ENCODE assay signal across 12 mouse cellular contexts in the genomic region with DNA sequence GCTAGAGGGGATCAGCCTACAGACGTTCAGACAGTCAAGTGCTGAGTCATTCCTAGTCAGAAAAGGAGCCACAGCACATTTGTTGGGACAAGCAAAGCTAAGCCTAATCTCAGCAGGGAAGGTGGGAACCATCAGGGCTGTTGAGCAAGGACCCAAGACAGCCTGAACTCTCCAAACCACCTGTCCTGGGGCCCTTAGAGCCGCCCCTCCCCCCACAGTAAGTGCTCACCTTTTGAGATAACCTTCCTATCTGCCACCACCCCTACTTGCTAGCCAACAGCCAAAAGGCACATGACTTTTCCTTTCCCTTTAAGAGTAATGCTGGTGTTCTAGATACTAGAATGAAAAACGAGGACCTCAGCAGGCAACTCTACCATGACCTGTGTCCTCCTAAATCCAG. TPM values are rescaled to one million over a fixed set of nuclear protein-coding genes. Genes with fewer than 3 reads are reported as not detected.
DNase-seq lines count a peak whose midpoint lies in the region; ATAC-seq and TF ChIP-seq lines count a peak whose summit lies in the region.
"Had no signal": no experiment of that assay in that cellular context is flagged by ENCODE, and none has a peak within 500 bp of the region (broad histone marks: within the 10 kb centered on the region; RNA-seq: fewer than 3 reads in every experiment).

No protein-coding gene starts in this region.

- no peak for TF ChIP-seq EP300 in CH12.LX (IDR thresholded peaks at IDR 0.05; ENCODE audit: low read length)

- H3K9me3 ChIP-seq in forebrain, embryonic 10.5 days: no peaks in the 10 kb centered on the region
- no peaks in the 10 kb centered on the region for H3K9me3 ChIP-seq in forebrain, embryonic 11.5 days (ENCODE audit: control insufficient read depth, low read length)
- H3K9me3 ChIP-seq in intestine, embryonic 15.5 days: no peaks in the 10 kb centered on the region
- H3K9me3 ChIP-seq in intestine, postnatal 0 days (ENCODE audit: control insufficient read depth): no peaks in the 10 kb centered on the region
- H3K9me3 ChIP-seq in CH12.LX (replicated peaks; ENCODE audit: low read length): no peaks in the 10 kb centered on the region
- no peaks in the 10 kb centered on the region for H3K9me3 ChIP-seq in limb, embryonic 12.5 days
- H3K9me3 ChIP-seq: megakaryocyte, embryonic 14.5 days had no signal

- dilution Hi-C loops in CH12.LX (cut with MboI; ENCODE audit: extremely low pct_ligation_motif_present, extremely low pct_unique_long_range_greater_than_20kb, low sequenced_read_pairs): no loop called here

- no peak for TF ChIP-seq CTCF in intestine, postnatal 0 days (IDR thresholded peaks at IDR 0.05; ENCODE audit: low read depth)
- TF ChIP-seq CTCF in CH12.LX (conservative IDR thresholded peaks at IDR 0.05 in 1 of 2, IDR thresholded peaks at IDR 0.05 in 1 of 2; ENCODE audit: low read depth in 2 of 2, low read length in 2 of 2): no peak

- H3K27me3 ChIP-seq in forebrain, embryonic 10.5 days (ENCODE audit: poor library complexity, severe bottlenecking): no peaks in the 10 kb centered on the region
- H3K27me3 ChIP-seq in forebrain, embryonic 11.5 days (ENCODE audit: control insufficient read depth, insufficient read depth, low read length): no peaks in the 10 kb centered on the region
- H3K27me3 ChIP-seq in intestine, embryonic 15.5 days (replicated peaks): no peaks in the 10 kb centered on the region
- H3K27me3 ChIP-seq in intestine, postnatal 0 days (replicated peaks; ENCODE audit: control insufficient read depth, insufficient read depth, low read length): no peaks in the 10 kb centered on the region
- H3K27me3 ChIP-seq in CH12.LX (replicated peaks): no peaks in the 10 kb centered on the region
- no peaks in the 10 kb centered on the region for H3K27me3 ChIP-seq in limb, embryonic 12.5 days
- H3K27me3 ChIP-seq: megakaryocyte, embryonic 14.5 days had no signal

- H3K9ac ChIP-seq in forebrain, embryonic 11.5 days (ENCODE audit: low read length): no peak overlapping the region
- H3K9ac ChIP-seq in intestine, embryonic 15.5 days: no peak overlapping the region
- no peak overlapping the region for H3K9ac ChIP-seq in intestine, postnatal 0 days (ENCODE audit: low read depth, low read length)
- no peak overlapping the region for H3K9ac ChIP-seq in CH12.LX (ENCODE audit: insufficient read depth, low read depth)
- H3K9ac ChIP-seq in limb, embryonic 12.5 days (replicated peaks): no peak overlapping the region

- no peak for DNase-seq in forebrain, embryonic 10.5 days (ENCODE audit: extremely low spot score, low spot score)
- DNase-seq in forebrain, embryonic 11.5 days (ENCODE audit: low spot score): no peak
- no peak for DNase-seq in CH12.LX (ENCODE audit: extremely low read depth)
- DNase-seq in adrenal gland, postnatal 36 days: no peak
- no peak for DNase-seq in left cerebral cortex, postnatal 36 days (ENCODE audit: low spot score in 2 of 2)
- DNase-seq: cerebellum, adult 11 months; gastrocnemius, postnatal 10 days; kidney, postnatal 4 days had no signal

- ATAC-seq in forebrain, embryonic 11.5 days (replicated peaks; ENCODE audit: low FRiP score): no peak
- ATAC-seq in intestine, embryonic 15.5 days: no peak
- ATAC-seq in intestine, postnatal 0 days: no peak
- no peak for ATAC-seq in limb, embryonic 12.5 days (ENCODE audit: insufficient number of reproducible peaks, insufficient read depth, low FRiP score, low TSS enrichment, low read depth)

- peaks cover 10% of the 10 kb centered on the region for H3K79me2 ChIP-seq in CH12.LX (replicated peaks; ENCODE audit: control insufficient read depth, extremely low read depth, insufficient read depth, poor library complexity, severe bottlenecking)

- H3K4me2 ChIP-seq in forebrain, embryonic 11.5 days (ENCODE audit: low read depth, low read length, severe bottlenecking): no peak overlapping the region
- peak overlapping the region; percentile 89; the same call in 1 of the 2 replicates for H3K4me2 ChIP-seq in intestine, embryonic 15.5 days (replicated peaks)
- H3K4me2 ChIP-seq in intestine, postnatal 0 days (replicated peaks; ENCODE audit: low read depth): no peak overlapping the region
- peak overlapping the region; percentile 81; the same call in 1 of the 2 replicates for H3K4me2 ChIP-seq in CH12.LX (ENCODE audit: insufficient read depth, low read depth, poor library complexity, severe bottlenecking)
- H3K4me2 ChIP-seq in limb, embryonic 12.5 days: peak overlapping the region; percentile 92; the same call in 1 of the 2 replicates

- TF ChIP-seq RAD21 in CH12.LX (IDR thresholded peaks at IDR 0.05; ENCODE audit: low read depth, low read length): no peak

- H3K27ac ChIP-seq in forebrain, embryonic 10.5 days: no peak overlapping the region
- H3K27ac ChIP-seq in forebrain, embryonic 11.5 days (ENCODE audit: low read depth, low read length): no peak overlapping the region
- no peak overlapping the region for H3K27ac ChIP-seq in intestine, embryonic 15.5 days
- no peak overlapping the region for H3K27ac ChIP-seq in intestine, postnatal 0 days (ENCODE audit: low read depth, low read length)
- no peak overlapping the region for H3K27ac ChIP-seq in CH12.LX (ENCODE audit: insufficient read depth, low read depth)
- H3K27ac ChIP-seq in limb, embryonic 12.5 days: no peak overlapping the region

- TF ChIP-seq POLR2A in CH12.LX (IDR thresholded peaks at IDR 0.05; ENCODE audit: low read depth, low read length): no peak

- intact Hi-C loops in left cerebral cortex, postnatal 36 days (cut with DNase I): loop anchor here (10.0 kb wide), 1 partner anchor 221 kb away; no protein-coding TSS in a partner anchor

- peaks cover 66% of the 10 kb centered on the region for H3K36me3 ChIP-seq in forebrain, embryonic 10.5 days (replicated peaks)
- H3K36me3 ChIP-seq in forebrain, embryonic 11.5 days (ENCODE audit: control insufficient read depth, insufficient read depth, low read length): peaks cover 9% of the 10 kb centered on the region; the same call in 1 of the 2 replicates
- peaks cover 31% of the 10 kb centered on the region for H3K36me3 ChIP-seq in intestine, embryonic 15.5 days
- peaks cover 54% of the 10 kb centered on the region for H3K36me3 ChIP-seq in intestine, postnatal 0 days (ENCODE audit: control insufficient read depth, insufficient read depth)
- H3K36me3 ChIP-seq in CH12.LX (replicated peaks in 1 of 2; ENCODE audit: control insufficient read depth in 1 of 2, insufficient read depth in 1 of 2, low read length in 1 of 2): peaks cover 57 to 72% of the 10 kb centered on the region in 2 experiments
- H3K36me3 ChIP-seq in limb, embryonic 12.5 days: peaks cover 60% of the 10 kb centered on the region

- 88% methylated on average over 3 of the region's 3 CpGs for WGBS in forebrain, embryonic 10.5 days
- WGBS in forebrain, embryonic 11.5 days: 82% methylated on average over 3 of the region's 3 CpGs
- WGBS in intestine, embryonic 15.5 days: 81% methylated on average over 3 of the region's 3 CpGs
- 70% methylated on average over 3 of the region's 3 CpGs for WGBS in intestine, postnatal 0 days
- WGBS in limb, embryonic 12.5 days: 81% methylated on average over 3 of the region's 3 CpGs

- in situ Hi-C loops in CH12.LX (cut with MboI; ENCODE audit: low pct_ligation_motif_present, low pct_unique_long_range_greater_than_20kb, low sequenced_read_pairs): loop anchor here (10.0 kb wide), 1 partner anchor 191 kb away; no protein-coding TSS in a partner anchor

- peak overlapping the region; percentile 88 for H3K4me3 ChIP-seq in forebrain, embryonic 10.5 days
- no peak overlapping the region for H3K4me3 ChIP-seq in forebrain, embryonic 11.5 days (ENCODE audit: low read depth, low read length)
- no peak overlapping the region for H3K4me3 ChIP-seq in intestine, embryonic 15.5 days (replicated peaks)
- H3K4me3 ChIP-seq in intestine, postnatal 0 days (ENCODE audit: low read depth, low read length): no peak overlapping the region
- H3K4me3 ChIP-seq in CH12.LX (replicated peaks in 1 of 3; ENCODE audit: low read depth in 2 of 3, low read length in 2 of 3, poor library complexity in 1 of 3): peak overlapping the region in 2 of 3 experiments; percentile 67 to 92
- H3K4me3 ChIP-seq in limb, embryonic 12.5 days (replicated peaks): no peak overlapping the region; the same call in 1 of the 2 replicates

- peaks cover 22% of the 10 kb centered on the region for H3K4me1 ChIP-seq in forebrain, embryonic 10.5 days
- H3K4me1 ChIP-seq in forebrain, embryonic 11.5 days (replicated peaks; ENCODE audit: control insufficient read depth, insufficient read depth, low read length): peaks cover 7% of the 10 kb centered on the region; the same call in 1 of the 2 replicates
- H3K4me1 ChIP-seq in intestine, embryonic 15.5 days (replicated peaks): peaks cover 13% of the 10 kb centered on the region
- H3K4me1 ChIP-seq in intestine, postnatal 0 days (replicated peaks; ENCODE audit: control insufficient read depth, insufficient read depth, low read length): peaks cover 4% of the 10 kb centered on the region
- H3K4me1 ChIP-seq in CH12.LX (ENCODE audit: control insufficient read depth in 1 of 2, insufficient read depth in 2 of 2): peaks cover 6 to 11% of the 10 kb centered on the region in 2 experiments; a peak in 3 of 4 replicates
- H3K4me1 ChIP-seq in limb, embryonic 12.5 days (replicated peaks): peaks cover 14% of the 10 kb centered on the region

RNA-seq across cellular contexts. Expression of a gene that starts 1.4 kb away (rescaled TPM):
- 34.7 and 35.8 TPM in 2 replicates for polyA plus RNA-seq in forebrain, embryonic 10.5 days (2016; fragmentation: Nextera tagmentation; extraction: Ambion mirVana)
- 23.7 and 28.4 TPM in 2 replicates for polyA plus RNA-seq in forebrain, embryonic 11.5 days (2014; fragmentation: Nextera tagmentation; extraction: Ambion mirVana)
- polyA plus RNA-seq in intestine, embryonic 15.5 days (2015; fragmentation: Nextera tagmentation; extraction: Ambion mirVana): 17.5 and 17.7 TPM in 2 replicates
- 4.2 TPM in 2 replicates for polyA plus RNA-seq in intestine, postnatal 0 days (2015; fragmentation: Nextera tagmentation; extraction: Ambion mirVana)
- total RNA-seq in CH12.LX (2012; rRNA removed) (43.0 and 55.5 TPM in 2 replicates), CH12.LX (2014; rRNA removed) (48.6 and 49.9 TPM in 2 replicates)
- polyA plus RNA-seq in CH12.LX (2012; ENCODE audit: insufficient read length, low read depth): 41.2 and 42.9 TPM in 2 replicates
- polyA plus RNA-seq in limb, embryonic 12.5 days (2016; fragmentation: Nextera tagmentation; extraction: Ambion mirVana): 27.1 and 28.6 TPM in 2 replicates
- 10 to 100 TPM; 17.9 to 22.8 TPM for total RNA-seq in adrenal gland, postnatal 36 days (2021)
- total RNA-seq in left cerebral cortex, postnatal 36 days (2021): 10 to 100 TPM; 18.9 TPM

RNA-seq across cellular contexts. Expression of a gene that starts 14.0 kb away (rescaled TPM):
- polyA plus RNA-seq in forebrain, embryonic 10.5 days (2016; fragmentation: Nextera tagmentation; extraction: Ambion mirVana): 14.9 and 20.8 TPM in 2 replicates
- 14.0 and 16.3 TPM in 2 replicates for polyA plus RNA-seq in forebrain, embryonic 11.5 days (2014; fragmentation: Nextera tagmentation; extraction: Ambion mirVana)
- 34.9 and 37.2 TPM in 2 replicates for polyA plus RNA-seq in intestine, embryonic 15.5 days (2015; fragmentation: Nextera tagmentation; extraction: Ambion mirVana)
- polyA plus RNA-seq in intestine, postnatal 0 days (2015; fragmentation: Nextera tagmentation; extraction: Ambion mirVana): 21.9 and 23.9 TPM in 2 replicates
- 43.9 and 45.7 TPM in 2 replicates for total RNA-seq in CH12.LX (2012; rRNA removed)
- 34.3 and 51.0 TPM in 2 replicates for total RNA-seq in CH12.LX (2014; rRNA removed)
- polyA plus RNA-seq in CH12.LX (2012; ENCODE audit: insufficient read length, low read depth): 29.9 and 34.3 TPM in 2 replicates
- 30.9 and 34.0 TPM in 2 replicates for polyA plus RNA-seq in limb, embryonic 12.5 days (2016; fragmentation: Nextera tagmentation; extraction: Ambion mirVana)
- total RNA-seq in adrenal gland, postnatal 36 days (2021): 100 to 1,000 TPM; 221 to 288 TPM
- 100 to 1,000 TPM; 108 to 123 TPM for total RNA-seq in left cerebral cortex, postnatal 36 days (2021)

Comparison
In these comparisons a context has a peak if more than half of its experiments do, and no peak if none do; other contexts are left out.
1. H3K4me3 ChIP-seq: peak in forebrain, embryonic 10.5 days (single experiment) and CH12.LX (2 of 3); none in forebrain, embryonic 11.5 days (single experiment), intestine, embryonic 15.5 days (single experiment), intestine, postnatal 0 days (single experiment) and limb, embryonic 12.5 days (single experiment).
2. H3K4me2 ChIP-seq: peak in intestine, embryonic 15.5 days (single experiment), CH12.LX (single experiment) and limb, embryonic 12.5 days (single experiment); none in forebrain, embryonic 11.5 days (single experiment) and intestine, postnatal 0 days (single experiment).